Mouse (Mus musculus) small intestine, adult 2 months (tissue): Measurements from ENCODE around the gene Eif3b. TPM values are rescaled to one million over a fixed set of nuclear protein-coding genes. Genes with fewer than 3 reads are reported as not detected.

Source experiments
- H3K27ac ChIP-seq: fragments of 200-500 bp; 2 replicates; pipeline ENCODE4 v1.5.1; 2012; ENCODE audit warnings: low read depth, low read length, control low read depth, inconsistent platforms; ENCODE audit not compliant: insufficient read depth
- H3K27me3 ChIP-seq: fragments of 200-500 bp; 2 replicates; pipeline ENCODE4 v1.6.1; 2012; ENCODE audit warnings: mild to moderate bottlenecking, moderate library complexity, low read length, inconsistent platforms; ENCODE audit not compliant: control insufficient read depth, insufficient read depth
- H3K36me3 ChIP-seq: fragments of 200-500 bp; 2 replicates; pipeline ENCODE4 v1.6.1; 2012; ENCODE audit warnings: mild to moderate bottlenecking, low read length, control low read depth, inconsistent platforms; ENCODE audit not compliant: control insufficient read depth, insufficient read depth
- H3K4me1 ChIP-seq: fragments of 200-500 bp; 2 replicates; pipeline ENCODE4 v1.6.1; 2012; ENCODE audit warnings: low read length, inconsistent platforms, mixed read lengths; ENCODE audit not compliant: control insufficient read depth, insufficient read depth, insufficient read length
- H3K4me3 ChIP-seq: fragments of 200-500 bp; 2 replicates; pipeline ENCODE4 v1.5.1; 2012; ENCODE audit warnings: low read depth, mild to moderate bottlenecking, control low read depth, inconsistent platforms, low read length, moderate library complexity
- CTCF ChIP-seq: fragments of 200-500 bp; IDR thresholded peaks from 2 replicates; pipeline ENCODE4 v1.5.1; 2012; ENCODE audit warnings: low read depth, mild to moderate bottlenecking, control low read depth, inconsistent platforms, low read length, moderate library complexity, mixed read lengths; ENCODE audit not compliant: insufficient replicate concordance, insufficient read length; ENCODE audit errors: extremely low read depth
- POLR2A ChIP-seq: fragments of 200-500 bp; IDR thresholded peaks from 2 replicates; pipeline ENCODE4 v1.6.1; 2012; ENCODE audit warnings: low read depth, mild to moderate bottlenecking, control low read depth, inconsistent platforms, low read length, moderate library complexity
- WGBS: fragments of 180-500 bp; shearing (Covaris S2); methylation state at CpG from one replicate; pipeline ENCODE4 v1.1.7; 2018; 5-methylcytosine and 5-hydroxymethylcytosine counted together
- polyA plus RNA-seq: library from polyadenylated mRNA; depleted of rRNA; stranded (reverse); fragments of >200 nt; gene quantifications from 2 replicates; pipeline ENCODE4 v1.2.3, GENCODE M21; 2012

The Eif3b gene
- polyA plus RNA-seq, 1 experiment, result 68.3 TPM

DNA sequence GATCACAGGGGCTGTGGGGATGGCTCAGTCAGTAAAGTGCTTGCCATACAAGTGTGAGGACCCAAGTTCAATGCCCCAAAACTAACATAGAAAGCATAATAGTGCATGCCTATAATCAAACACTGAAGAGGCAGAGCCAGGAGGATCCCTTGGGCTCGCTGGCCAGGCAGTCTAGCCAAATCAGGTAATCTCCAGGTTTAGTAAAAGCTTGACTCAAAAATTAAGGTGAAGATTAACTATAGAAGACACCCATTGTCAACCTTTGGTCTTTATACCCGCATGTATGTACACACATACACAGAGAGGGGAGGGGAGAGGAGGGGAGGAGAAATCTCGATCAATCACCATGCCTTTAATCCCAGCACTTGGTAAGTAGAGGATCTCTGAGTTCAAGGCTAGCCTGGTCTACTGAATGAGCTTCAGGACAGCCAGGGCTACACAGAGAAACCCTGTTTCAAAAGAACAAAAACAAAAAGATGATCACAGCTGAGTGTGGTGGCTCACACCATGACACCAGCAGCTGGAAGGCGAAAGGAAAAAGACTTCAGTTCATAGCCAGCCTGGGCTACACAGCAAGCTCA is 43.8 kb upstream of the Eif3b start:
- no peak overlapping the region for H3K4me3 ChIP-seq
- TF ChIP-seq CTCF (no peak), POLR2A (no peak)
- H3K27ac ChIP-seq, result no peak overlapping the region
- peaks cover 7% of the 10 kb centered on the region; the same call in 1 of the 2 replicates for H3K4me1 ChIP-seq
- no peaks in the 10 kb centered on the region for H3K36me3 ChIP-seq
- 42% methylated on average over 4 of the region's 4 CpGs for whole genome bisulfite sequencing
- H3K27me3 ChIP-seq, result no peaks in the 10 kb centered on the region

DNA sequence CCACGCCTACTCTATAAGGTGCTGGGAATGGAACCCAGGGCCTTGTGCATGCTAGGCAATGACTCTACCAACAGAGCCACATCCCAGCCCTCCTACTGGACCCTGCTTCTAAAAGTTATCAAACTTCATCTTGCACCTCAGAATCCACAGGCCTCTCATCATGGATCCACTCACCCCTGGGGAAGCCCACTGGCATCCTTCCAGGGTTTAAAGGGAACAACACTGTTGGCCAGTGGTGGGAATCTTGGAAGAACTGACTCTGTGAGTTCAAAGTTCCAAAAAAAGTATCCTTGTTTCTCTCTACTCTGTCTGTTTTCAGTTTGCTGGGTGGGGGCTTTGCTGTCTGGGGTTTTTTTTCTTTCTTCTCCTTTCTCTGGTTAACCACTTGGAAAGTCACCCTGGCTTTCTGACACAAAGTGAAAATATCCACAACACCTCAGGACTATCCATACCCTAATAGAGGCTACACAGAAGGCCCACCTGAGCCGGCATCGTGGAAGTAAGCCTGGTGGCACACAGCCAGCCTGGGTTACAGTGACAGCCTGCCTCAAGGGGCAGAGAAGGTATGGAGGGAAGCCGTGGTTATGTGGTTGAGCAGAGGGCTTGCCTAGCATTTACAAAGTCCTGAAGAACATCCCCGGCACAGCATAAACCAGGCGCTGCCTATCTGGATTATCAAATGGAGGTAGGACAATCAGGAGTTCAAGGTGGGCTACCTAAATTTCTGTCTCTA is 40.8 kb upstream of the Eif3b start:
- no peak for TF ChIP-seq CTCF
- TF ChIP-seq POLR2A, result no peak
- no peaks in the 10 kb centered on the region for H3K36me3 ChIP-seq
- peaks cover 7% of the 10 kb centered on the region; the same call in 1 of the 2 replicates for H3K4me1 ChIP-seq
- no peak overlapping the region for H3K27ac ChIP-seq
- 77% methylated on average over 6 of the region's 6 CpGs for WGBS
- H3K4me3 ChIP-seq, result no peak overlapping the region
- H3K27me3 ChIP-seq, result no peaks in the 10 kb centered on the region

DNA sequence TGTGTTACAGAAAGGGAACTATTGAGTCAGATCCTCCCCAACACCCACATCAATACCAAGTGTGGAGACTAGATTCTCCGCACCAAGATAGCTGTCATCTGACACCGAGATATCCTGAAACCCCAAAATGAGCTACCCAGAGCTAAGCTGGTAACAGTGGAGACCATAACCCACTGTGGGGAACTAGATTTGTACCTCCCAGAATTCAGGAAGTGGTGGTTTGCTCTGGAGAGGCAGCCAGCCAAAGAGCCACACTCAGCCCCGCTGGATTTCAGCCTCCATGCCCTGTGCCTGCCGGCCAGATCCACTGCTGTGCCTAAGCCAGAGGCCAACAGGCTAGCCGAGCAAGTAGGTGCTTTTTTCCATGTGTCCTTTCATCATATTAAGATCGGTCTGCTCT is 39.8 kb upstream of the Eif3b start:
- TF ChIP-seq CTCF (no peak), POLR2A (no peak)
- no peak overlapping the region for H3K27ac ChIP-seq
- 79% methylated on average over 6 of the region's 6 CpGs for WGBS

DNA sequence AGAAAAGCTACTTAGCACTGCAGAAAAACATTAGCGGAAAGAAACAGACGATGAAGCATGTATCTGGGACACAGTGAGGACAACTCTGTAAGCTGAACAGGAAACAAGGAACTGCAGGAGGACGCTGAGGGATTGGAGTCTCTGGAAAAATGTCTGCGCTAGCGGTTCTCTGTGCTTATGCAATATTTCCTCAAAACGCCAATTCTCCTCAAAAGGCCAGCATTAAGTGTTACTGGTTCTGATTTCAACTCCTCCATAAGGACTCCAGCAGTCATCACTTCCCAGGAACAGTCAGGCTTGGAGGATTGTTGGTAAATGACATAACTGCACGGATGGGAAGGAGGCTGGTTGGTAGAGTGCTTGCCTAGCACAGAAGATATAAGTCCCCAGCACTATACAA is 38.0 kb upstream of the Eif3b start:
- no peaks in the 10 kb centered on the region; the same call in 1 of the 2 replicates for H3K4me1 ChIP-seq
- WGBS, result 80% methylated on average over 7 of the region's 7 CpGs
- H3K4me3 ChIP-seq, result no peak overlapping the region
- no peak overlapping the region for H3K27ac ChIP-seq
- no peaks in the 10 kb centered on the region for H3K36me3 ChIP-seq
- H3K27me3 ChIP-seq, result no peaks in the 10 kb centered on the region
- TF ChIP-seq POLR2A, result no peak
- TF ChIP-seq CTCF, result no peak

More for the DNA sequence above, 39.8 kb upstream of the Eif3b start:
- Histone ChIP-seq H3K4me3 (no peak overlapping the region), H3K27me3 (no peaks in the 10 kb centered on the region), H3K36me3 (no peaks in the 10 kb centered on the region), H3K4me1 (peaks cover 7% of the 10 kb centered on the region; the same call in 1 of the 2 replicates)

DNA sequence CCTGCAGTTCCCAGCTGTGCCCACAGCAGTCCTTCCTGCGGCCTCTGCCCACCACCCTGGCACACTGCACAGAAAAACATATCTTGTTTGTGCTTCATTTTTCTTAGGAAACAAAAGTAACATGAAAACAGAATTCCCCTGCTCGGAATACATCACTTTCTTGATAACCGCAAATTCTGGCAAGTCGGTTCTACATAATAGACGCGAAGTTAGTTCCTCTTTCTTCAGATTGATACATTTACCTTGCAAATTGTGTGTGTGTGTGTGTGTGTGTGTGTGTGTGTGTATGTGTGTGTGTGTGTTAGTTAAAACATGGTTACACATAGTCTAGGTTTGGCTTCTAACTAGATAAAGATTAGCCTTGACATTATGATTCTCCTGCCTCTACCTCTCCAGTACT is 36.4 kb upstream of the Eif3b start:
- TF ChIP-seq POLR2A (no peak), CTCF (no peak)
- Histone ChIP-seq H3K4me3 (no peak overlapping the region), H3K27ac (no peak overlapping the region), H3K4me1 (no peaks in the 10 kb centered on the region; the same call in 1 of the 2 replicates), H3K36me3 (no peaks in the 10 kb centered on the region), H3K27me3 (no peaks in the 10 kb centered on the region)
- 85% methylated on average over 6 of the region's 6 CpGs for WGBS

DNA sequence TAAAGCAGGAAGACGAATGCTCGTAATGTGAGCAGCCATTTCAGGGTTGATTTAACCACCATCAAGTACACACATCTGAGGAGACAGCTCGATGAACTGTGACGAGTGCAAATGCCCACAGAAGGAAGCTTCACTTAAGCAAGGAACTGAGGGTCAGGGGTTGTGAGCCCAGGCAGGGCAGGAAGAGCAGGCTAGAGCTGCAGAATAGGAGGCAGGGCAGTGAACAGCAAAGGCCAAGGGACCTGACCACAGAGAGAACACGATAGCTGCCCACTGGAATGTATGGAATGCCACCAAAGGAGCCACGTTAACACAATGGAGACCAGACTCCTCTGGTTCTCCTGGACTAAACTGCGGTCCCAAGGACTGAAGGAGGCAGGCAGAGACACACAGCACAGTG is 35.6 kb upstream of the Eif3b start:
- Histone ChIP-seq H3K27ac (no peak overlapping the region), H3K36me3 (no peaks in the 10 kb centered on the region), H3K27me3 (no peaks in the 10 kb centered on the region), H3K4me3 (no peak overlapping the region), H3K4me1 (peaks cover under 1% of the 10 kb centered on the region)
- WGBS, result 66% methylated on average over 7 of the region's 7 CpGs
- TF ChIP-seq CTCF (no peak), POLR2A (no peak)

DNA sequence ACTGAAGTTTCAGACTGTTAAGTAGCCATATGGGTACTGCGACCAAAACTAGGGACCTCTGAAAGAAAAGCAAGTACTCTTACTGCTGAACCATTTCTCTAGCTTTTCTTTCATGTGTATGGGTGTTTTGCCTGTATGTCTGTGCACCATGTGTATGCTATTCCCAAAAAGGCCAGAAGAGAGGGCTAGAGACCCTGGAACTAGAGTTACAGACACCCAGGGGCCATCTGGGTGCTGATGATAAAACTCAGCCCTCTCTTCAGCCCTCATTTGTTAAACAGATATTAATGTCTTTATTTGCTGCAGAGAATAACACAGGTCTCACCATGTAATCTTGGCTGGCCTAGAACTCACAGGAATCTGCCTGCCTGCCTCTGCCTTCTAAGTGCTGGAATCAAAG is 34.7 kb upstream of the Eif3b start:
- Histone ChIP-seq H3K4me1 (peaks cover 5% of the 10 kb centered on the region), H3K27ac (no peak overlapping the region), H3K27me3 (no peaks in the 10 kb centered on the region), H3K4me3 (no peak overlapping the region), H3K36me3 (no peaks in the 10 kb centered on the region)
- WGBS, result 76% methylated on average over 1 of the region's 1 CpGs
- no peak for TF ChIP-seq CTCF
